Mouse (Mus musculus) limb, embryonic 14.5 days (tissue): ENCODE measurements around the gene Lypd4. TPM values are rescaled to one million over a fixed set of nuclear protein-coding genes. Genes with fewer than 3 reads are reported as not detected.
"Not testable (repeated sequence)": the region's sequence is repeated elsewhere in the genome, so short reads cannot be mapped to it uniquely, and the experiment has no call there.

ENCODE experiments used
- ATAC-seq: fragments of 200-750 bp; cut with Nextera tagmentation; 2 replicates; pipeline ENCODE4 v1.8.0; 2017; ENCODE audit warnings: low read depth, moderate number of reproducible peaks, moderate TSS enrichment; ENCODE audit not compliant: low FRiP score
- DNase-seq: peaks from one replicate; pipeline ENCODE4 v3.0.0-alpha.2; 2015; ENCODE audit warnings: low spot score
- H3K27ac ChIP-seq: fragments of 300-500 bp; sonication (generic); replicated peaks from 2 replicates; pipeline ENCODE4 v1.5.1; 2014; ENCODE audit warnings: low read depth, mild to moderate bottlenecking, low read length, moderate library complexity, mixed read lengths
- H3K27me3 ChIP-seq: fragments of 300-500 bp; sonication (generic); 2 replicates; pipeline ENCODE4 v1.6.1; 2014; ENCODE audit warnings: low read length, mixed read lengths; ENCODE audit not compliant: control insufficient read depth, insufficient read depth
- H3K36me3 ChIP-seq: fragments of 300-500 bp; sonication (generic); 2 replicates; pipeline ENCODE4 v1.6.1; 2014; ENCODE audit warnings: mild to moderate bottlenecking, low read length, moderate library complexity, mixed read lengths; ENCODE audit not compliant: control insufficient read depth, insufficient read depth
- H3K4me1 ChIP-seq: fragments of 300-500 bp; sonication (generic); 2 replicates; pipeline ENCODE4 v1.6.1; 2014; ENCODE audit warnings: antibody characterized with exemption, low read length, mixed read lengths; ENCODE audit not compliant: control insufficient read depth, insufficient read depth
- H3K4me2 ChIP-seq: fragments of 300-500 bp; sonication (generic); replicated peaks from 2 replicates; pipeline ENCODE4 v1.6.1; 2014; ENCODE audit warnings: low read depth, mild to moderate bottlenecking, low read length, moderate library complexity; ENCODE audit not compliant: severe bottlenecking
- H3K4me3 ChIP-seq: fragments of 300-500 bp; sonication (generic); replicated peaks from 2 replicates; pipeline ENCODE4 v1.5.1; 2014; ENCODE audit warnings: low read length
- H3K9ac ChIP-seq: fragments of 300-500 bp; sonication (generic); 2 replicates; pipeline ENCODE4 v1.6.1; 2014; ENCODE audit warnings: mild to moderate bottlenecking, low read depth, low read length, moderate library complexity; ENCODE audit not compliant: severe bottlenecking
- H3K9me3 ChIP-seq: fragments of 300-500 bp; sonication (generic); 2 replicates; pipeline ENCODE4 v1.6.1; 2016; ENCODE audit warnings: low read length; ENCODE audit not compliant: control insufficient read depth
- POLR2A ChIP-seq: fragments of 200-500 bp; IDR thresholded peaks from 2 replicates; pipeline ENCODE4 v1.8.0; 2012; ENCODE audit warnings: inconsistent platforms, mild to moderate bottlenecking, moderate library complexity, borderline replicate concordance; ENCODE audit not compliant: insufficient read depth, insufficient read length; ENCODE audit errors: extremely low read depth
- WGBS: fragments of 180-500 bp; shearing (Covaris S2); extraction: QIAGEN DNeasy Blood & Tissue Kit; methylation state at CpG from one replicate; pipeline ENCODE4 v1.1.7; 2014; 5-methylcytosine and 5-hydroxymethylcytosine counted together
- polyA plus RNA-seq, 2 experiments: library from polyadenylated mRNA; depleted of rRNA in 1 of 2; stranded (reverse) in 1 of 2; unstranded in 1 of 2; fragments of >200 nt; fragmentation: Nextera tagmentation in 1 of 2; extraction: Ambion mirVana in 1 of 2; gene quantifications; 2 replicates each; pipeline versions ENCODE4 v1.2.1 to v1.2.3; 2012 to 2014

The Lypd4 gene
- polyA plus RNA-seq, 2 experiments = not detected

GRCm38 (mm10) chr7:24852557-24853232, 17.0 kb downstream of the Lypd4 start:
- Histone ChIP-seq H3K4me3 (no peak overlapping the region), H3K27ac (no peak overlapping the region), H3K27me3 (no peaks in the 10 kb centered on the region), H3K4me2 (no peak overlapping the region), H3K9me3 (no peaks in the 10 kb centered on the region), H3K36me3 (no peaks in the 10 kb centered on the region), H3K9ac (no peak overlapping the region), H3K4me1 (no peaks in the 10 kb centered on the region)
- 76% methylated on average over 7 of the region's 8 CpGs for whole genome bisulfite sequencing
- no peak for TF ChIP-seq POLR2A
- DNase-seq (no peak), ATAC-seq (no peak)

GRCm38 (mm10) chr7:24851596-24852325, 18.0 kb downstream of the Lypd4 start:
- no peaks in the 10 kb centered on the region for H3K4me1 ChIP-seq
- no peak overlapping the region for H3K4me3 ChIP-seq
- WGBS = 85% methylated on average over 5 of the region's 5 CpGs
- DNase-seq = no peak
- no peak for ATAC-seq
- no peaks in the 10 kb centered on the region for H3K36me3 ChIP-seq
- no peak overlapping the region for H3K4me2 ChIP-seq
- no peaks in the 10 kb centered on the region for H3K9me3 ChIP-seq
- TF ChIP-seq POLR2A = no peak
- H3K27me3 ChIP-seq = no peaks in the 10 kb centered on the region
- no peak overlapping the region for H3K9ac ChIP-seq
- H3K27ac ChIP-seq = no peak overlapping the region

- Histone ChIP-seq H3K4me3 (no peak overlapping the region), H3K9ac (no peak overlapping the region), H3K4me1 (no peaks in the 10 kb centered on the region), H3K9me3 (no peaks in the 10 kb centered on the region), H3K27ac (no peak overlapping the region), H3K4me2 (no peak overlapping the region), H3K27me3 (no peaks in the 10 kb centered on the region), H3K36me3 (no peaks in the 10 kb centered on the region)
- no peak for TF ChIP-seq POLR2A
- 36% methylated on average over 6 of the region's 6 CpGs for WGBS
- no peak for DNase-seq
- ATAC-seq = no peak
Measured at GRCm38 (mm10) chr7:24850899-24851303, 18.8 kb downstream of the Lypd4 start.

- Histone ChIP-seq H3K4me1 (no peaks in the 10 kb centered on the region), H3K9me3 (no peaks in the 10 kb centered on the region), H3K4me3 (no peak overlapping the region), H3K4me2 (no peak overlapping the region), H3K36me3 (no peaks in the 10 kb centered on the region), H3K27me3 (no peaks in the 10 kb centered on the region), H3K27ac (no peak overlapping the region), H3K9ac (no peak overlapping the region)
- ATAC-seq (no peak), DNase-seq (peak; percentile 4)
- 16% methylated on average over 5 of the region's 5 CpGs for WGBS
- TF ChIP-seq POLR2A = no peak
Measured at GRCm38 (mm10) chr7:24850162-24850561, 19.6 kb downstream of the Lypd4 start.

GRCm38 (mm10) chr7:24846576-24846975, 23.2 kb downstream of the Lypd4 start:
- not testable (repeated sequence) for ATAC-seq, H3K4me1 ChIP-seq, H3K27ac ChIP-seq, H3K9me3 ChIP-seq, DNase-seq, H3K4me2 ChIP-seq, H3K4me3 ChIP-seq, H3K36me3 ChIP-seq, H3K27me3 ChIP-seq, H3K9ac ChIP-seq
- WGBS = 10% methylated on average over 2 of the region's 2 CpGs

GRCm38 (mm10) chr7:24845713-24846112, 24.0 kb downstream of the Lypd4 start:
- Histone ChIP-seq H3K9me3 (no peaks in the 10 kb centered on the region), H3K4me1 (no peaks in the 10 kb centered on the region), H3K4me2 (no peak overlapping the region), H3K9ac (no peak overlapping the region), H3K27ac (no peak overlapping the region), H3K27me3 (no peaks in the 10 kb centered on the region), H3K4me3 (no peak overlapping the region), H3K36me3 (no peaks in the 10 kb centered on the region)
- 9% methylated on average over 6 of the region's 6 CpGs for WGBS
- ATAC-seq (no peak), DNase-seq (peak; percentile 30)
- TF ChIP-seq POLR2A = no peak
